Mouse (Mus musculus): ENCODE measurements around the gene Babam1. TPM values are rescaled to one million over a fixed set of nuclear protein-coding genes. Genes with fewer than 3 reads are reported as not detected.
A peak's percentile ranks its signal among the peaks of the same experiment; 100 is the strongest.

The Babam1 gene
- polyA plus RNA-seq, 1 experiment: 18.1 TPM

DNA sequence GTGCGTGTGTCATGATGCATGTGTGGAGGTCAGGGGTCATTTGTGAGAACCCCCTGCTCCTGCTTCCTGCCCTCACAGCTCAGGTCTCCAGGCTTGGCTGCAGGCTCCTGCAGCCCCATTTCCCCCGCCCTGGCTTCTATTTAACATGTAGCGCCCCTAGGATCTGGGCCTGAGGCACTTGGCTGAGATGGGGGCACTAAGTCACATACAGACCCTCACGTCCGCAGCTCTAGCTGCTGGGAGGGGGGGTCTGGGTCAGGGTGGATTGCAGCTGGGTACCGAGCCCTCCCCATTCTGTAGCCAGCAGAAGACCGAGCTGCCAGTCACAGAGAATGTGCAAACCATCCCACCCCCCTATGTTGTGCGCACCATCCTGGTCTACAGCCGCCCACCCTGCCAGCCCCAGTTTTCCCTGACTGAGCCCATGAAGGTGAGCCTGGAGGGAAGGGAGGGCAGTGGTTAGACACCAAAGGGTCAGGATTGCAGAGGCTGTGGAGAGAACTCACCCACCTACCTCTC lies 5.8 kb downstream of the Babam1 start:
- Histone ChIP-seq H3K4me3 (replicated peaks) (no peak overlapping the region), H3K36me3 (ENCODE audit: control insufficient read depth) (peaks cover 68% of the 10 kb centered on the region), H3K27me3 (ENCODE audit: control insufficient read depth) (no peaks in the 10 kb centered on the region), H3K4me1 (ENCODE audit: control insufficient read depth) (peaks cover 41% of the 10 kb centered on the region), H3K9me3 (ENCODE audit: control insufficient read depth, low read length) (no peaks in the 10 kb centered on the region)
- no peak for TF ChIP-seq TAL1 (IDR thresholded peaks at IDR 0.05; ENCODE audit: low read length)
- TF ChIP-seq GATA1 (IDR thresholded peaks at IDR 0.05; ENCODE audit: low read length): no peak

DNA sequence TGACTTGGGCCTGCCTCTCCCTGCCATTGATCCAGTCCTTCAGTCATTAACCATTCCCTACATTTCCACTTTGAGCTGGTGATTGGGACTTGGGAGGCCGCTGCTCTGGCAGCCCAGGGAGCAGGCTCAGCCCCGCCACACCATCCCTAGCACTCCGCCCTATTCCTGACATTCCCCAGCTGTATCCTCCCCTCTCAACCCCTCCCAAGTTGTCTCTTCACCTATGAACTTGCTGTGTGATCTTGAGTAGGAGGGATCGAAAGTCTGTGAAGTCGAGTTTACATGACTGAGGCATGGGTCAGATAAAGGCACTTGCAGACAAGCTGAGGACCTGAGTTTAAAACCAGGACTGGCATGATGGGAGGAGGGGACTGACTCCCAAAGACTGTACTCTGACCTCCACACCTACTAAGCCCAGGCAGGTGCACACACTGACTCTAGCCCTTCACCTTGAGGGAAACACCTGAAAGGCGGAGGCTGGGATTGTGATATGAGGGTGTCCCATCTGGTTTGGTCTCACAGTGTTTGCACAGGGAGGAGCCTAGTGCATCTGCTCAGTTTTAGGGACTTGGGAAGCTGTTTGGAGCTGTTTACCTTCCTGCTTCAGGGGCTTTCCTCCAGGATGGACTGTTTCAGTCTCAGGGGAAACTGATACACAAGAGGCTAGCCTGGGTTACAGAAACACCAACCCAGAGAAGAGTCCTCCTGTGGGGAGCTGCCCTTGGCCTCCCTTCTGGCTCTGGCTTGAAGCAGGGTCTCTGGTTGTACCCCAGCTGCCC lies 6.6 kb downstream of the Babam1 start:
- no peaks in the 10 kb centered on the region for H3K9me3 ChIP-seq (ENCODE audit: control insufficient read depth, low read length)
- no peak for TF ChIP-seq TAL1 (IDR thresholded peaks at IDR 0.05; ENCODE audit: low read length)
- TF ChIP-seq GATA1 (IDR thresholded peaks at IDR 0.05; ENCODE audit: low read length): no peak
- peaks cover 69% of the 10 kb centered on the region for H3K36me3 ChIP-seq (ENCODE audit: control insufficient read depth)
- no peaks in the 10 kb centered on the region for H3K27me3 ChIP-seq (ENCODE audit: control insufficient read depth)
- H3K4me3 ChIP-seq (replicated peaks): no peak overlapping the region
- peaks cover 44% of the 10 kb centered on the region for H3K4me1 ChIP-seq (ENCODE audit: control insufficient read depth)

DNA sequence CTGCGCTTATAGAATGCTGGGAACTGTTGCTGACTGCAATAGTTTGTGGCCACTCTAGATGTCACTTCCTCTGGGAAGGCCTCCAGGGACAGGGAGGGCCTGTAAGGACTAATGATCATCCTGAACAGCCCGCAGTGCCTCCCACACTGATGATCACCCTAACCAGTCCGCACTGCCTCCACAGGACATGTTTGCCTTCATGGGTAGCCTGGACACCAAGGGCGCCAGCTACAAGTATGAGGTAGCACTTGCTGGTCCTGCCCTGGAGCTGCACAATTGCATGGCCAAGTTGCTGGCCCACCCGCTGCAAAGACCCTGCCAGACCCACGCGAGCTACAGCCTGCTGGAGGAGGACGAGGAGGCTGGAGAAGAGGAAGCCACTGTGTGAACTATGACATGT lies 7.3 kb downstream of the Babam1 start:
- TF ChIP-seq TAL1 (IDR thresholded peaks at IDR 0.05; ENCODE audit: low read length): no peak
- no peak for TF ChIP-seq GATA1 (IDR thresholded peaks at IDR 0.05; ENCODE audit: low read length)
- no peaks in the 10 kb centered on the region for H3K9me3 ChIP-seq (ENCODE audit: control insufficient read depth, low read length)
- peaks cover 69% of the 10 kb centered on the region for H3K36me3 ChIP-seq (ENCODE audit: control insufficient read depth)
- no peaks in the 10 kb centered on the region for H3K27me3 ChIP-seq (ENCODE audit: control insufficient read depth)
- H3K4me1 ChIP-seq (ENCODE audit: control insufficient read depth): peaks cover 45% of the 10 kb centered on the region
- no peak overlapping the region for H3K4me3 ChIP-seq (replicated peaks)

DNA sequence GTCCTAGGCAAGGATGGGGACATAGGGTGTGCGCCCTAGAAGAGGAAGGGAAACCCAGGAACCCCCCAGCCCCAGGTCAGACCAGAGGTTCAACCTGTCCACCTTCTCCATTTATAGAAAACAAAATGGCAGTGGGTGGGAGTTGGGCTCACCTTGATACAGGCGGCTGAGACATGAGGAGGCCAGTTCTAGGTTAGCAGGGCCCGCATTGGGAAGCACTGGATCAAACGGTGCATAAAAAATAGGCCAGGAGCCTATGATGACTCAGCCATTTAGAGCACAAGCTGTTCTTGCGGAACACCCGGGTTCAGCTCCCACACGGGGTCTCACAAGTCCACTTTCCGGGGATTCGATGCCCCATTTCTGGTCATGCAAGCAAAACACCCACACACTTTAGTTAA lies 8.3 kb downstream of the Babam1 start:
- H3K36me3 ChIP-seq (ENCODE audit: control insufficient read depth): peaks cover 72% of the 10 kb centered on the region
- H3K4me1 ChIP-seq (ENCODE audit: control insufficient read depth): peaks cover 45% of the 10 kb centered on the region
- peak overlapping the region; percentile 68 for H3K4me3 ChIP-seq (replicated peaks)

DNA sequence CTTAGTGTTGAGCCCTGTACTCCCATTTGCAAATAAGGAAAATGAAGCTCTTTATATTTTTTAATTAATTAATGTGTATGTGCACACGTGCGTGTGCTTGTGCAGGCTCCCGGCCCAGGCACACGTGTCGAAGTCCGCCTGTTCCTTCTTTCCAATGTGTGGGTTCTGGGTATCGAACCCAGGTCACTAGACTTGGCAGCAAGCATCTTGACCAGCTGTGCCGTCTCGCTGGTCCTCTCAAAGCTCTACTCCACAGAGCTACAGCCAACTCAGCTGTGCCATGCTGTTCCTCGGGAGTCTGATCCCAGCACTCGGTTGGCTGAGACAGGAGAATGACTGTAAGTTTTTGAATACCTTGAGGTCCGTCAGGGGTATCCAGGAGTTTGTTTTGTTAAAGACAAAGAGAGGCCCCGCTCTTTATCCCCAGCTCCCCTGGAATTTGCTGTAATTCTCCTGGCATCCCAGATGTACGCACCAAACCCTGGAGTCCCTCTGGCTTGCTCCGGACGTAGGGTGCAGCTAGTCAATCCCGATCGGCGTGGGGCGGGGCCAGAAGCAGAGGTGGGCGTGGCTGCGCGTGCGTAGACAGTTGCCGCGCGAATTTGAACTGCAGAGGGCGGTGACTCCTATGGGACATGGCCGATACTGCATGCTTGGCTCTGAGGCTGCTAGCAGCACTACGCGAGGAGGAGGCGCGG lies 8.9 kb downstream of the Babam1 start, which contains the start of gene Ankle1:
Gene Ankle1, plus strand, starts transcription at position 610 of the 698 bp plus-strand sequence.
- Histone ChIP-seq H3K9me3 (ENCODE audit: control insufficient read depth, low read length) (no peaks in the 10 kb centered on the region), H3K4me1 (ENCODE audit: control insufficient read depth) (peaks cover 45% of the 10 kb centered on the region), H3K27me3 (ENCODE audit: control insufficient read depth) (no peaks in the 10 kb centered on the region), H3K4me3 (replicated peaks) (peak within 1 kb of the TSS; percentile 68), H3K36me3 (ENCODE audit: control insufficient read depth) (peaks cover 73% of the 10 kb centered on the region)
- no peak for TF ChIP-seq TAL1 (IDR thresholded peaks at IDR 0.05; ENCODE audit: low read length)

More for the DNA sequence above, 8.3 kb downstream of the Babam1 start:
- TF ChIP-seq GATA1 (IDR thresholded peaks at IDR 0.05; ENCODE audit: low read length) (no peak), TAL1 (IDR thresholded peaks at IDR 0.05; ENCODE audit: low read length) (no peak)
- no peaks in the 10 kb centered on the region for H3K27me3 ChIP-seq (ENCODE audit: control insufficient read depth)
- no peaks in the 10 kb centered on the region for H3K9me3 ChIP-seq (ENCODE audit: control insufficient read depth, low read length)

DNA sequence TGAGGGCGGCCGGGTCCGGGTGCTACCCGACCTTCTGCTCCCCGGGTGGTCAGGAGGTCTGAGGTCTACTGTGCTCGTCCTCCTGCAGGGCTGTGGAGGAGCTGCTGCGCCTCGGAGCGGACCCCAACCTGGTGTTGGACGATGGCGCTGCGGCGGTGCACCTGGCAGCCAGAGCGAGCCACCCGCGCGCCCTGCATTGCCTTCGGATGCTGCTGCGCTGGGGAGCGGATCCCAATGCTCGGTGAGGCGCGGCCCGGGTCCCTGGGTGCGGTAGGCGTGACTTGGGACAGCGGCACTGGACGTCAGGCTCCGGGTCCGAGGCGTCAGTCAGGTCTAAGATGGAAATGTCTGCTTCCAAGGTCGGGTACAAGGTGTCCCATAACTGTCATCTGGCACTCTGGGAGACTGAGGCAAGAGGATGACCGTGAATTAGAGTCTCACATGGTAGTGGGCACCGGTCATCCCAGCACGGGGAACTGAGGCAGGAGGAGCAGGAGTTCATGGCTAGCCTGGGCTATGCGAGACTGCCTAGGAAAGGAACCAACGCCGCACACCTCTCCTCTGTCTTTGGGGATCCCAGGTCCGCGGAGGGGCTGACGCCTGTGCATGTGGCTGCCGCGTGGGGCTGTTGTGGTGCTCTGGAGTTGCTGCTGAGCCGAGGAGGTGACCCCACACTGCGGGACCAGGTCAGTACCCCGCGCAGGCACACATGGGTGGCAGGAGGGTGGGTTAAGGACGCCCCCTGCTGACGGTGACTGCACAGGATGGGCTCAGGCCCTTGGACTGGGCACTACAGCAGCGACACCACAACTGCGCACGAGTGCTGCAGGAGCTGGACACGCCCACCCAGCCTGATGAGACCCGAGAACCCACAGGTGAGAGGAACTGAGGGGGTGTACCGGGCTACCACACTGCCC lies 9.7 kb downstream of the Babam1 start:
- Histone ChIP-seq H3K4me3 (replicated peaks) (peak overlapping the region; percentile 68), H3K36me3 (ENCODE audit: control insufficient read depth) (peaks cover 67% of the 10 kb centered on the region), H3K9me3 (ENCODE audit: control insufficient read depth, low read length) (no peaks in the 10 kb centered on the region), H3K27me3 (ENCODE audit: control insufficient read depth) (no peaks in the 10 kb centered on the region), H3K4me1 (ENCODE audit: control insufficient read depth) (peaks cover 47% of the 10 kb centered on the region)
- TF ChIP-seq GATA1 (IDR thresholded peaks at IDR 0.05; ENCODE audit: low read length) (no peak), TAL1 (IDR thresholded peaks at IDR 0.05; ENCODE audit: low read length) (no peak)

DNA sequence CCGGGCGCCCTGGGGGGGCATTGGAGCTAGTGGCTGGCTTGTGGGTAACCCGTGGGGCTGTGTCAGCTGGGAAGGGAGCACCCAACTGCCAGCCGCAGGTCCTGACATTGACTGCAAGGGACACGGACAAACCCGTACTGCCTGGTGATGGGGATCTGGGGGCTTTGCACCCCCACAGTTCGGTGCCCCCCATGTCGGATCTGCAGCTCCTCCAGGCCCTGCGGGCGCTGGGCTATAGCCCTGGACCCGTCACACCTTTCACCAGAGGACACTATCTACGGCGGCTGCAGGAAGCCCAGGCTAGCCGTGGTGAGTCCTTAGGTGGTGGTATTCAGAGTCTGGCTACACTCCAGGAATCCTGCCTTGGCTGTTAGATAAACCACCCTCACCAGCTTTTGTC lies 10.8 kb downstream of the Babam1 start:
- TF ChIP-seq GATA1 (IDR thresholded peaks at IDR 0.05; ENCODE audit: low read length) (no peak), TAL1 (IDR thresholded peaks at IDR 0.05; ENCODE audit: low read length) (no peak)
- no peaks in the 10 kb centered on the region for H3K9me3 ChIP-seq (ENCODE audit: control insufficient read depth, low read length)
- peaks cover 62% of the 10 kb centered on the region for H3K36me3 ChIP-seq (ENCODE audit: control insufficient read depth)
- H3K27me3 ChIP-seq (ENCODE audit: control insufficient read depth): no peaks in the 10 kb centered on the region
- peak overlapping the region; percentile 68 for H3K4me3 ChIP-seq (replicated peaks)
- peaks cover 53% of the 10 kb centered on the region for H3K4me1 ChIP-seq (ENCODE audit: control insufficient read depth)

DNA sequence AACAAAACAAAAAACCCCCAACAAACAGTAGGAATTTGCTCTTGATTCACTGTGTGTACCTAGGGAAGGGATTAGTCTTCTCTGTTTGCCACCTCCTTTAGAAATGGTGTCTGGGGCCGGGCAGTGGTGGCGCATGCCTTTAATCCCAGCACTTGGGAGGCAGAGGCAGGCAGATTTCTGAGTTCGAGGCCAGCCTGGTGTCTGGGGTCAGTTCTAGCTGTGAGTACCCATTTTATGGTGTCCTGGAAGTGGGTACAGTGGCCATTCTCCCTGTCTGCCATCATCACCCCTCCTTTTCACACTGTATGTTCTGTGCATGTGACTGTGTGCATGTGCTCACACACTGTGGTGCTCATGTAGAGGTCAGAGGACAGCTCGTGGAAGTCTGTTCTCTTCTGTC lies 11.6 kb downstream of the Babam1 start:
- H3K36me3 ChIP-seq (ENCODE audit: control insufficient read depth): peaks cover 55% of the 10 kb centered on the region
- peaks cover 53% of the 10 kb centered on the region for H3K4me1 ChIP-seq (ENCODE audit: control insufficient read depth)
- no peak for TF ChIP-seq GATA1 (IDR thresholded peaks at IDR 0.05; ENCODE audit: low read length)
- no peak for TF ChIP-seq TAL1 (IDR thresholded peaks at IDR 0.05; ENCODE audit: low read length)
- H3K9me3 ChIP-seq (ENCODE audit: control insufficient read depth, low read length): no peaks in the 10 kb centered on the region
- H3K27me3 ChIP-seq (ENCODE audit: control insufficient read depth): no peaks in the 10 kb centered on the region
- H3K4me3 ChIP-seq (replicated peaks): peak overlapping the region; percentile 68

All from erythroblast, embryonic 14.5 days (primary cell).